Mouse (Mus musculus) CD4-positive helper T cell, adult 2 months (primary cell): ENCODE data around the gene Fgf11.

Source experiments
- DNase-seq: peaks from one replicate; pipeline ENCODE4 v3.0.0-alpha.2; 2012; ENCODE audit warnings: low read depth, missing footprints, low spot score

Gene Fgf11

DNA sequence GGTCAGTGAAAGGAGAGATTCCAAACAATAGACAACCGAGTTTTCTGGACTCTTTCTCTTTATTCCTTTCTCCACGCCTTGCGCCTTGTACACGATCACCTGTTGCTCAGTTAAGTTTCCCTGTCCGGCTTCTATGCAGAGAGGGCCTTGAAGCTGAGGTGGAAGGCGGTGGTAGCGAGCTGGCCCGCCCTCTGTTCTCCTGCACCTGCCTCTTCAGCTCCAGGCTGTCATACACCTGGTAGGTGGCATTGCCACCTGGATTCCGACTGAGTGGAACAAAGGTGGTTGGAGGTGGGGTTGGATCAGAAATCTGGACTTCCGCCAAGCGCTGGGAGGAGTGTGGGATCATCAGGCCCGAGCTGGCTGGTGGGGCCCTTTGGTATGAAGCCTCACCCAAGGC is 14.9 kb upstream of the Fgf11 start:
- DNase-seq, result no peak

DNA sequence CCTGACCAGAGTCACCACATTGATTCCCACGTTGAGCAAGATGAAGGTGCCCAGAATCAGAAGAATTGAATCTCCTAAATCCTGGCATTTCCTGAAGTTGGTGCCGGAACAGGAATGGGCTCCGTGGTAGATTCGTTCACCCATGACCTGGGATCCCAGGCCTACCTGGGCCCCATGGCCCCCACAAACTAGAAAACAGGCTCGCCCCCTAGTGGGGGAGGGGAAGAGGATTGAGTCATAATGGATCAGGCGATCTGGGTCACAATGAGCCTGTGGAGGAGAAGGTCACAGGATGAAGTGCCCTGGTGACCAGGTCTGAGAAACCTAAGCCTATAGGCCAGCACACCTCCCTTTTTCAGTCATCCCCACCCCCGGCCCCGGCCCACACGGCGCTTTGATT is 13.5 kb upstream of the Fgf11 start, which contains the start of gene Gm39566:
Gene Gm39566, minus strand, starts transcription at position 144 of the 400 bp plus-strand sequence.
- DNase-seq, result no peak

DNA sequence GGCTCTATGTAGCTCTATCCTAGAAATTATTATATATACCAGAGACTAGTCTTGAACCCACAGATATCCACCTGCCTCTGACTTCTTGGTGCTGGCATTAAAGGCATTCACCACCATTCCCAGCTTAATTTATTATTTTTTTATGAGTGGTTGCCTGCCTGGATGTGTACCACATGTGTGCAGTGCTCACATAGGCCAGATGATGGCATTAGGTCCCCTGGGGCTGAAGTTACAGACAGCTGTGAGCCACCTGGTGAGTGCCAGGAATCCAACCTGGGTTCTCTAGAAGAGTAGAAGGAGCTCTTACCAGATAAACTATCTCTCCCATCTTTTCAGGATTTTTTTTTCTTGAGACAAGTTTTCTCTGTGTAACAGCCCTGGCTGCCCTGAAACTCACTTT is 8.6 kb upstream of the Fgf11 start:
- no peak for DNase-seq

DNA sequence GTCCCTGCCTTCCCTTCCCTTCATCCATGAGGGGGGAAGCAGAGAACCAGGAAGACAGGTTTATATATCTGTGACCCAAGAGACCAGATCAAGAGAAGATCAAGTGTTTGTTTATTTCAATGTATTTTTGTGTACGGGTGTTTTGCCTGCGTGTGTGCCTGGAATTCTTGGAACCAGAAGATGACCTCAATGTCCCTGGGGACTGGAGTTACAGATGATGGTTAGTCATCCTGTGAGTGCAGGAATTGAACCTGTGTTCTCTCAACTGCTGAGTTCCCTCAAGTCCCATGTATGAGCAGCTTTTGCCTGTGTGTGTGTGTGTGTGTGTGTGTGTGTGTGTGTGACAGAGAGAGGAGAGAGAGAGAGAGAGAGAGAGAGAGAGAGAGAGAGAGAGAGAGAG is 6.0 kb upstream of the Fgf11 start:
- no peak for DNase-seq

DNA sequence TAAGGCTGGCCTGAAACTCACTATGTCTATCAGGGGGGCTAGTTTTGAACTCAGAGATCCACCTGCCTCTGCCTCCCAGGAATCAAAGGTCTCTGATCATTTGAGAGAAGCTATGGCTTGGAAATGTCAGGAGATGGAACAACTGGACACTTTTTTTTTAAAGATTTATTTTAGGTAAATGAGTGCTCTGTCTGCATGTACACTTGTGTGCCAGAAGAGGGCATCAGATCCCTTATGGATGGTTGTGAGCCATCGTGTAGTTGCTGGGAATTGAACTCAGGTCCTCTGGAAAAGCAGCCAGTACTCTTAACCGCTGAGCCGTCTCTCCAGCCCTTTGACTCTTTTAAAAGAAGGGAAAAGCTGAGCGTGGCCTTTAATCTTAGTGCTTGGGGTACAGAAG is 4.7 kb upstream of the Fgf11 start:
- no peak for DNase-seq

DNA sequence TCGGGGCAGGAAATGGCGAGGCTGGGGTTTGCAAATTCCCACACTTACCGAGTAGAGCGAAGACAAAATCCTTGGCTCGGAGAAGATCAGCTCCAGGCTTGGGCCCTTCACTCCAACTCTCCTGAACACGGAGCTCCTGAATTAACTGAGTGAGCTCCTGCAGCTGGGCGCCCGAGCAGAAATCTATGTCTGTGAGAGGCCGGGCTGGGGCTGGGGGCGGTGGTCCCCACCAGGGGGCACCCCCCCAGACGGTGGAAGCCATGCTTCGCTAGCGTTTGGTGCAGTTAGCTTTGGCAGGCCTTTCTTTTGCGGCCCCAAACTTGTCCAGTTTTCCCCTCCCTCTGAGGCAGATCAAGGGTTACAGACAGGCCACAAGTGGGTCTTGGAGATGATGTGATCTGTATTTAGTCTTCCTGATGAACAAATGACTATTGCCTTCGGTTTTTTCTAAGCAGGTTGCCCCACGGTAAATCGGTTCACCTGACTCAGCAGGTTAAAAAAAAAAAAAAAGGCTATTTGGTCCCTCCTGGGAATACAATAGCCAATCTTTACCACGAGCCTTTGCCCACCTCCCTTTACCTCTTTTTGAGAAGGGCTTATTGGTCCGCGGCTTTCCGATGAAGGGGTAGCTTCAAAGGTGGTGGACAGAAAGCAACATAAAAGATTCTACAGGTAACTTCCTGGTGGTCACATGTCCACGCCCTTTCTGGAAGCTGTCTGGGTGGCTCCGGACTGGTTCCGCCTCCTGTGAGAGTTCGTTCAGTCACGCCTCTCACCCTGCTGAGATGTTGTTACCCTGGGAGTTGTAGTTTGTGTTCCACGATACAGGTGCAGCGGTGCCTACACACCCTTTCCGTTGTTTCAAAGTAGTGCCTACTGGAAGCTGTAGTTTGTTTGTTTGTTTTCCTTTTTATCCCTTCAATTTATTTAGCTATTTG is 3.6 kb upstream of the Fgf11 start, which contains the start of gene Tmem102:
Gene Tmem102, minus strand, starts transcription at position 653 of the 938 bp plus-strand sequence.
- DNase-seq, result no peak

DNA sequence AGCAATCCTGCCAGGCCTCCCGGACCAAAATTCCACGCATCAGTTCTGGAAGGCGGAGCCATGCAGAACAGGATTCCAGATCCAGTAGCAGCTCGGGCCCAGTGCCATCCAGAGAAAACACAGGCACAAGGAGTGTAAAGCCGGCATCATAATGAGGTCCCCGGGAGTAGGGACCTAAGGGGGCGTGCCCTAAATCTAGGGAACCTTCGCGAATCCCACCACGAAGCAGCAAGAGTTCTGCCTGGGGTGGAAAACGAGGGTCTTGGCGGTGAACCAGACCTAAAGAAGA is 2.9 kb upstream of the Fgf11 start:
- DNase-seq, result no peak

DNA sequence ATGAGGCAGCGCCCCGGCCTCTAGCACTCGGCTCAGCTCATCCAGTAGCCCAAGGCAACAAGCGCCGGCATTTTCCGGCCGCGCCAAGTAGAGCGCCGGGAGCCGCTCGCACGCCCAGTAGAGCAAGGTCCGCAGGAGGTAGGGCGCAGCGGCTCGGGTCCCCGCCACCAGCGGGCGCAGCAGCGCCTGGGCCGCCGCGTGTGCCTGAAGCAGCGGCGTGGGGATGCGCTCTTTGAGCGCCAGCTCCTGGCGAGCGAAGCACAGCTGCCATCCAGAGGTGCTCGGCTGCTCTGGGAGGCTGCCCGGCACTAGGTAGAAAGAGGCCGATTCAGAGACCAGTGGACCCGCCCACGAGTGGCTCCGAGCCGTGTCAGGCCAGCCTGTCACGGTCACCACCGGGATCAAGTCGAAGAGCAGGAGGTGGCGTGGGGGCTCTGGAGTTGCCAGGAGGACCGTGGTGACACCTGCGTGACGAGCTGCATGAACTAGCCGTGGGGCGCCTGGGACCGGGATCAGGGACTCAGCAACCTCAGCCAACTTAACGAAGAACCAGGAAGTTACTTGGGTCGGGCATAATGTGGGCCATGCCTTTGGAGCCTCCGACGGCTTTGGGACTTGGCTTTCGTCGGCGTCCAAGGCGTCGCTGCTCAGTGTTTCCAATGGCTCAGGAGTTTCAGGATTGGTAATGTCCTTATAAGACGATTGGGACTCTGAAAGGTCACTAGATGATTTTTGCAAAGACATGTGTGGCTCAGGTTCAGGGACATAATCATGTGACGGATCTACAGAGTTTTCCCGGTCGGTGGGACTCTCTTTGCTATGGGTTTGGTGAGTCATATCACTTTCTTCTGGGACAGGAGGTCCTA is 2.4 kb upstream of the Fgf11 start:
- peak; percentile 80 for DNase-seq

DNA sequence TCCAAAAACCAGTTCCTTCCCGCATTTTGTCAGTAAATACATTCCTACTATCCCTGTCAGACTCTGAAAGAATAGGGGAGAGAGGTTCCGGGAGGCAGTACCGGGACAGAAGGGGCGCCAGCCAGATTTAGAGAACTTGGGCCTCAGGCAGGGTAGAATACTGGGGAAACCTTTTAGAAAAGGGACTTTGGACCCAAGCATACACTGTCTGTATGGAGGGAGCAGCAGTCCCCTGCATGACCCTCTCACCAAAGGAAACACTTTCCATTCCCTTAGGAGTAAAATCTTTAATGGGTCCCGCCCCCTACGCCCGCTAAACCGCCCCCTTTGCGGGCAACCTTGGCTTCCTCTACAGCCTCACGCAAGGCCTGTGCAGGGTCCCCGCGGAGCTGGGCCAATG is 1.7 kb upstream of the Fgf11 start:
- no peak for DNase-seq

DNA sequence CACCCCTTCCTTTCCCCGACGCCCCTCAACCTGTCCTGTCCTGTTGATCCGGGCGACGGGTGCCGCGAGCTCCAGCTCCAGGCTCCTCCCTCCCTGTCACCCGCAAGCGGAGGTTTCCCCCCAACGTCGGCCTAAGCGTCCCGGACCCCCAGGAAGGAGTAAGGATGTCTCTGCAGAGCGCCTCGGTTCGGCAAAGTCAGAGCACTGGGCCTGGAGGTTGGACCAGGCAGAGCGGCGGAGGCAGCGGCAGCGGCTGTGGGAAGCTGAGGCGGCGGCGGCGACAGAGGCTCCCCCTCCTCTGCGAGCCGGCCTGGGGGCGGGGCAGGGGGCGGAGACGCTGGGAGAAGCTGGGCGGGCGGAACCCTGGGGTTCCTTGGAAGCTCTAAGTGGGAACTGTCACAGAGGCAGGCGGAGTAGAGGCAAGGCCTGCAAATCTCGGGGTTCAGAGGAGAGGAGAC is 1.0 kb upstream of the Fgf11 start:
- peak; percentile 73 for DNase-seq

DNA sequence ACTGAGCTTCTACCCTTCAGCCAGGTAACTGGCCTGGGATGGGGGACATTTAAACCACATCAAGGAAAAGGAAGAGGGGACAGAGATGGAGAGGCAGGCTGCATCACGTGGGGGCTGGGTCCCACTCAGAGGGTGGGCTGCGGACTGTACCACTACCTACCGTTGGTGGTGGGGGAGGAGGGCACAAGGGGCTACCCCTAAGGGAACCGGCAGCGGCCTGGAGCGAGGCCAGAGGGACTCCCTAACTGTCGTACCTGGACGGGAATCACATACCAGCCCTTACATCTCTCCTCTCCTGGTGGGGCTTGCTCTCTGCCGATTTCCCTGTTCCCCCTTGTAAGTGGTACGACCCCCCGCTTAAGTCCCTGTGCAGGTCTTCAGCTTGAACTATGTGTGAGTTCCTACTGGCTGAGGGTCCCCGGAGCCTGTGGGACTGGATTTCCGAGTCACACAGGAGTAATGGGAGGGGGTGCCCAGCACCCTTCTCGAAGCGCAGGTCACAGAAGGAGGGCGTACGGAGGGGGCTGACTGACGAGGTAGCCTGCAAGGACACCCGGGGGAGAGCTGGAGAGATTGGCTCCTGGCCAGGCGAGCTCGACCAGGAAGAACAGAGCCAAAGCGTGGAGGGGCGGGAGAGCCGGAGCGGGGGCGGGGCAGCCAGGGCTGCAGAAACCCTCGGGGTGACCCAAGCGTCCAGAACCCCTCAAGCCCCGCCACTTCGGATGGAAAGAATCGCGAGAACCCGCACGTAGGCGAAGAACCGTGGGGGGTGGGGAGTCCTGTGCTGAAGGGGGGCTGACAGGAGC is 1.1 kb downstream of the Fgf11 start:
- no peak for DNase-seq

DNA sequence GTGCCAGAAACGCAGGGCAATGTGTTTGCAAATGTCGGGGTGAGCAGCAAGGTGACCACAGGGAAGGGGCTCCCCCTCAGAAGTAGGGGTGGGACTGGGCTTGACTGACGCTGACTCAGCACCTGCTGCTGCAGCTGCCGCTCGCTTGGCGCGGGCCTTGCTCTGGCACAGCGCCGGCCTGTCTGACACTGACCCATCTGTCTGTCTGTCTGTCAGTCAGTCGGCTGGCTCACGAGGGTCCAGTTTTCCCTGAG is 1.6 kb downstream of the Fgf11 start:
- no peak for DNase-seq

DNA sequence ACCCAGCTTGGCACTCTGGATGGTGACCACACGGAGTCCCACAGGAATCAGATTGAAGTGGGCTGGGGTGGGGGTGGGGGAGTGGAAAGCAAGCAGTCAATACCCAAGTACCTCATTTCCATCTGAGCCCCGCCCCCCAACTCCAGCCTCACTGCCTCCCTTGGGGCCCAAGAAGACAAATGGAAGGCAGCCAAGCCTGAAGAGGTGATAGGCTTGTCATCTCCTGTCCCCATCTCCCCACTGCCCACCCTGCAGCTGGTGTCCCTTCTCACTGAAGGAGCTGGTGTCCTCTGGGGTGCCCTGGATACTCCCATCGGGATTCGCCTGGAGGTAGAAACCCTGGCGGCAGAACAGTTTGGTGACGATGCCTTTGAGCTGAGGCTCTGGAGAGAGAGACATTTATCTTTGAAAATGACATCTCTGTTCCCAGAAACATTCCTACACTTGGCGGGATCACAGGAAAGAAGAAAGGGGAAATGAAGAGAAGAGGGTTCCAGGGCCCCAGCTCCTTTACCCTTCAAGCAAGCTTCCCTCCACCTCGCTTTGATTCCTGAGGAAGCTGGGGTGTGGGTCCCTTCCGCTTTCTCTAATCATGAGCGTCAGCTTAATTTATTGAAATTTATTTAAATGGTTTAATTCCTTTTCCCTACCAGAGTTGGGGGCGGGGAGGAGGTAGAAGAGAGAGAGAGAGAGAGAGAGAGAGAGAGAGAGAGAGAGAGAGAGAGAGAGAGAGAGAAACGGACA is 2.1 kb downstream of the Fgf11 start:
- no peak for DNase-seq

DNA sequence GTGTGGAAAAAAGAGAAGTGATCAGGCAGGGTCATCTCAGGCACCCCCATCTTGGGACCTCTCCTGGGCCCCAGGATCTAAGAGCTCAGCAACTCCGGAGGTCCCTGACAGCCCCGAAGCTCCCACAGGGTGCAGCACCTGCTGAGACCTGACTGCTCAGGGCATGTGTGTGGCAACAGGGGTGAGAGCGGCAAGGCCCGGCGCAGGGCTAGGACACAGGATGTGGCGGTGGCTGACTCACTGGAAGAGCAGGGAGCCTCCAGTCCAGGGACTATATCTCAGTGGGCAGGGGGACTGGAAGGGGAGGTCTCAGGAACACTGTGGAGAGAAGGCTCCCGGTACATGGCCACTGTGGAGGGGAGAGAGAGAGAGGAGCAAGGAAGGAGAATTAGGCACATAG is 3.7 kb downstream of the Fgf11 start:
- no peak for DNase-seq

DNA sequence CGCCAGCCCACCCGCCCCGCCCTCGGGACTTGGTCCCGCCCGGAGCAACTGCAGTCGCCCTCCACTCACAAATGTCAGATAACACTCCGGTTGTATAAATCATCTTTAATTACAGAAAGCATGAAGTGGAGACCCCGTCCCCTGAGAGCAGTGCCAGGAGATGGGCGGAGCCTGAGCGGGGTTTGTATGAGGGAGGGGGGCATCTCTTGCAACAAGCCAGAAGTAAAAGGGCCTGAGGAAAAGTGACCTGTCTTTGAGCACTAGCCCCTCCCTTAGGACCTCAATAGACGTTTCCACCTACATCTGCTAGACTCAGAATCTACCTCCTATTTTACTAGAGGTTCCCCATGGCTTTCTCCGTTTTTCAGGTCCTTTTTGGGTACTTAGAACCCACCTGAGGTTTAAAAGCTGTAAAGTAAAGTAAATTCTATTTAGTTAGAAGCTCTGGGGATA is 5.6 kb downstream of the Fgf11 start:
- no peak for DNase-seq

DNA sequence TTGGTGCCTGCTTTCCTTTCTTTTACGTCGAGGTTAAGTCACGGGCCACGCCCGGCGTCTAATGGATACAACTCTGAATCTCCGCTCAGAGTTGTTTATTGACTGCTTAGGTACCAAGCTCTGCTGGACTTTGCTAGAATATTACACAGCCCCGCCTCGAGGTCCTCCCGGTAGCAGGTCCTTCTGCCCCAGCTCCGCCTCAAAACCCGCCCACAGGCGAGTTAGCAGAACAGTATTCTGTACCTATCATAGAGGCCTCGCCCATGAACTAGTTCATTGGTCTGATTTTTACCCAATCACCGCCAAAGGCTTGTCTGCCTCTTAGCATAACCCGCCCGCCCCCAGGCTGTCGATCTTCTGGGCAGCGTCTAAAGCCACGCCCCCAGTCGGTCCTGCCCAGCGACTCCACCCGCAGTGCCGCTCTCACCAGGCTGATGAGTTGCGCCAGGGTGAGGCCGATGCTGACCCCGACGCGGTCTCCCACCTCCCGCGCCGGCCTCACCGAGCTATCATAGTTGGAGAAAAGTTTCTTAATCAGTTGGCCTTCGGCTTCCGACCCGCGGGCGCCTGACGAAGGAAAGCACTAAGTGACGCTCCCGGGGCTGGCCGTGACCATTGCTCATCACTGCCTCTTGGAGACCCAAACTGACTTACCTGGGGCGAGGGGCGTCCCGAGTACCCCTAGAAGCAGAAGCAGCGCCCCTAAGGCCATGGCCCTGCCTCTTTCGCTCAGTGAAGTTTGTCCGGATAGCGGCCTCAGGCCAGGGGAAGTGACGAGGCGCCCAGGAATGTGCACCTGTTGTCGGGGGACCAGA is 6.3 kb downstream of the Fgf11 start, which contains the start of gene Chrnb1:
Gene Chrnb1, minus strand, starts transcription at position 776 of the 815 bp plus-strand sequence.
- peak; percentile 95 for DNase-seq

DNA sequence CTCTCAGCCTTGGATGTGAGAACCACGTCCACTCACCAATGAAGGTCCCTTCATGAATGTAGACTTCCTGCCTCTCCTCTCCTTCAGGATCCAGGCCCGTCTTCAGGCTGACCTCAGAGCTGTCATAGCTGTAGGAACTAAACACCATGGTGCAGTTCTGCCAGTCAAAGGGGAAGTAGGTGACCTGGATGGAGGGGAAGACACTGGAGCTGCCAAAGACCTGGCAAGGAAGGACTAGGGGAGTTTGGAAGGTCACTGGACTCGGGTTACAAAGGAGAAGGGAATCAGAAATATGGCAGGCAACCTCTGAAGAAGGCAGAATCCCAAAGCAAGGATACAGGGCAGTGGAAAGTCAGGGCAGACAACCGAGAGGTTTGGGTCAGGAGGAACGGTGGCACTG is 8.2 kb downstream of the Fgf11 start:
- DNase-seq, result no peak

DNA sequence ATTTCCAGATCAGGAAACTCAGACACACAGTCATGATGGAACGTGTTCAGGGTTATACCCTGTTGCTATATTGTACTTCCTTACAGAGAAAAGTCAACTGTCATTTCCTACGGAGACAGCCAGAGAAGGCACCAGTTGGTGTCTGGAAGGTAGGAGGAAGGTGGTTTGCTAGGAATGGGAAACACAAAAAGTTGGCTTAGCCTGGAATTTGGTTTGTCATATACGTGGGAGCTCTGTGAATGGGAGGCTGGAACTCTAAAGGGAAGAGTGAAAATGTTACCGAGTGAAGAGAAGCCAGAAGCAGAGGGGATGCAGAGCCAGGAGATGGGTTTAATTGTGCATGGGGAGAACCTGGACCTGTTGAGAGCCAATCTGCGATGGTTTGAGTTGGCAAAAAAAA is 10.2 kb downstream of the Fgf11 start:
- DNase-seq, result no peak

DNA sequence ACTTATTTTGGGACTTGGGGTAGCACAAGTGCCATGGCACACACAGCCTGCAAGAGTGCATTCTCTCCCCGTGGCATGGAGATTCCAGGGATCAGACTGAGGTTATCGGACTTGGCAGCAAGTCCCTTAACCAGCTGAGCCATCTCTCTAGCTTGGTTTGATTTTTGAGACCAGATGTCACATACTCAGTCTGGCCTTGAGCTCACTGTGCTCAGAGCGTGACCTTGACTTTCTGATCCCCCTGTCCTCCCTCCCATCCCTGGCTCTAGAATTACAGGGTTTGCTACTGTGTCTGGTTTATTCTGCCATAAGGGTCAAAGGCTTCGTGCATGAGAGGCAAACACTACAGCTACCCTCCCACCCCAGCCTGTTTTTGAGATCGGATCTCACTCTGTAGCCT is 12.2 kb downstream of the Fgf11 start:
- DNase-seq, result no peak

DNA sequence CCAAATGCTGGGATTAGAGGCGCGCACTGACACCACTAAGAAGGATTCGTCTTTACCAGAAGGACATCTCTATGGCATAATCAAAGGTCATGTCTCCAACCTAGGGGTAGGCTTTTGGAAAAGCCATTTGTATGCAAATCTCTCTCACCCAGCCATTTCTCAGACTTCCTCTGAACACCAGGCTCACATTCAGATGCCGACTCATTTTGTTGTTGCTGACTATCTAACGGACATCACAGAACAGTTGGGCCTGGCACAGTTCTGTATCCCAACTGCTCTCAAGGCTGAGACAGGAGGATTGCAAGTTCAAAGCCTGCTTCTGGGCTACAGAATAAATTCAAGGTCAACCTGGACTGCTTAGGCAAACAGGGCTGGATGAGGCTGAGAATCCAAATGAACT is 14.4 kb downstream of the Fgf11 start:
- no peak for DNase-seq
